Mouse (Mus musculus): Measurements from ENCODE around the gene Cacna1d. TPM values are rescaled to one million over a fixed set of nuclear protein-coding genes. Genes with fewer than 3 reads are reported as not detected.

Cacna1d gene
- polyA plus RNA-seq, 1 experiment from 2014 or later = 4.3 TPM

DNA sequence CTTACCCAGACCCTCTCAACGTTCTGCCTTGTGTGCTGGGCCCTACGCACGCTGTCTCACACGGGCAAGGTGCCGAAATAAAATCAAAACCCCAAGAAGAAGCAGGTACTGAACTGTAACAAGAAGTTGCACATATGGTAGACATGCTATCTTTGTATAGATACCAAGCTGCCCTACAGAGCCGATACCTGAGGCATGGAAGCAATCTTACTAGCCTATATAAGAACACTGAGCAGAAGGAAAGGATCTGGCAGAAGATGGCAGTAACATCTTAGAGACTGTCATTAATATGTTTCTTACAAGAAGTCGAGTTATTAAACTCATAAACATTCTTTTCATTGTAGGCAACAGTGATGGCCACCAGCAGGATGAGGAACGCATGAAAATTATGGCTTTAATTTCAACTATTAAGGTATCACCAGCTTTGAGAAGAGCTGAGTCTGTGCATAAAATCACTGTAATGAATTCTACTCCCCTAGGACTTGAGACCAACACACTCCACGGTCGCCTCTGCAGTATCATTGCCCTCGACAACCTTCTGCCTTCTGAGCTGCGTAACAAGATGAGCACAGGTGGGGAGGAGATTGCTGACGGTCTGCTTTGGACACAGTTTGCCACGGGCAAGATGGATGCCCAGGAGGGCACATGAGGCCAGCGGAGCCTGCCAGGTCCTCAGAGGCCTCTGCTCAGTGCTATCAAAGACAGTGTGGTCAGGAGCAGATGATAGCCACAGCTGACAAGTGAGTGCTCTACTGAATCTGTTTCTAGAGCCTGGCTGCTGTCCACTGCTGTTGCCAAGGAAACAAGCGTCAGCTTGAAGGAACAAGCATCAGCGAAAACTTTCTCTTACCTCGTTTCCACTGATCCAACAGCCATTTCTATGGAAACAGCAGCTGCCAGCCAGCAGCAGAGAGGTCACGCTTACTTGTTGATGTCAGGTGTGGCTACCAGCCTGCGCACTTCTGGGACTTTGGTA lies 327.2 kb downstream of the Cacna1d start:
- H3K27ac ChIP-seq (ENCODE audit: low read depth, low read length) = no peak overlapping the region
- ATAC-seq = no peak; the same call in 1 of the 2 replicates

DNA sequence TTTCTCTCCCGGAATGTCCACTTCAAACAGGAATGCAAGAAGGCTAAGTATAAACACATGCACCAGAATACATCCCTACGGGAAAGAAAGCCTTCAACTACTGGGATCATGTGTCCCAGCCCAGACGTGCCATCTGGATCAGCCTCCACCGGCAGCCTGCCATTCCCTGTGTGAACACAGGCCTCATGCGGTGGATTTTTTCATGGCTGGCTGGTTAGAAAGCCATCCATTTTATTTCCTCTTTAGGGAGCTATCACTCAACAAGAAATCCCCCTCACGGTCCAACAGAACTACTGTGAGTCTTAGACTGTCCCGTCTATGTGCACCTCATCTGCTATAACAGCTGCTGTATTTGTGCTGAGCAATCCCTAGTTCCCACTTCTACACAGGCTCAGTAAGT lies 343.5 kb downstream of the Cacna1d start:
- no peak overlapping the region for H3K4me3 ChIP-seq (ENCODE audit: low read depth, low read length)
- ATAC-seq (no peak), DNase-seq (ENCODE audit: low spot score) (peak; percentile 42)
- no peak overlapping the region for H3K4me2 ChIP-seq (ENCODE audit: low read length)
- H3K9me3 ChIP-seq (replicated peaks; ENCODE audit: control insufficient read depth, low read length) = no peaks in the 10 kb centered on the region
- H3K9ac ChIP-seq (ENCODE audit: low read length) = no peak overlapping the region
- no peak overlapping the region for H3K27ac ChIP-seq (ENCODE audit: low read depth, low read length)
- WGBS = 62% methylated on average over 7 of the region's 7 CpGs
- H3K36me3 ChIP-seq (ENCODE audit: control insufficient read depth, insufficient read depth, low read length) = no peaks in the 10 kb centered on the region
- H3K27me3 ChIP-seq (replicated peaks; ENCODE audit: control insufficient read depth, insufficient read depth, low read length) = no peaks in the 10 kb centered on the region
- H3K4me1 ChIP-seq (ENCODE audit: control insufficient read depth, insufficient read depth, low read length) = no peaks in the 10 kb centered on the region

More for the DNA sequence above, 327.2 kb downstream of the Cacna1d start:
- Histone ChIP-seq H3K9ac (ENCODE audit: low read length) (no peak overlapping the region), H3K9me3 (replicated peaks; ENCODE audit: control insufficient read depth, low read length) (no peaks in the 10 kb centered on the region), H3K27me3 (replicated peaks; ENCODE audit: control insufficient read depth, insufficient read depth, low read length) (no peaks in the 10 kb centered on the region), H3K4me2 (ENCODE audit: low read length) (no peak overlapping the region), H3K4me3 (ENCODE audit: low read depth, low read length) (no peak overlapping the region), H3K4me1 (ENCODE audit: control insufficient read depth, insufficient read depth, low read length) (no peaks in the 10 kb centered on the region), H3K36me3 (ENCODE audit: control insufficient read depth, insufficient read depth, low read length) (no peaks in the 10 kb centered on the region)
- 82% methylated on average over 20 of the region's 20 CpGs for WGBS
- DNase-seq (ENCODE audit: low spot score) = peak; percentile 60

- Histone ChIP-seq H3K36me3 (ENCODE audit: control insufficient read depth, insufficient read depth, low read length) (no peaks in the 10 kb centered on the region), H3K4me1 (ENCODE audit: control insufficient read depth, insufficient read depth, low read length) (no peaks in the 10 kb centered on the region), H3K4me2 (ENCODE audit: low read length) (no peak overlapping the region), H3K4me3 (ENCODE audit: low read depth, low read length) (no peak overlapping the region), H3K9me3 (replicated peaks; ENCODE audit: control insufficient read depth, low read length) (no peaks in the 10 kb centered on the region), H3K27me3 (replicated peaks; ENCODE audit: control insufficient read depth, insufficient read depth, low read length) (no peaks in the 10 kb centered on the region), H3K9ac (ENCODE audit: low read length) (no peak overlapping the region), H3K27ac (ENCODE audit: low read depth, low read length) (no peak overlapping the region)
- 67% methylated on average over 11 of the region's 11 CpGs for WGBS
- ATAC-seq = no peak
- DNase-seq (ENCODE audit: low spot score) = no peak
Measured at GRCm38 (mm10) chr14:30138379-30138964, 352.8 kb downstream of the Cacna1d start.

GRCm38 (mm10) chr14:30137961-30138360 lies 353.3 kb downstream of the Cacna1d start:
- no peaks in the 10 kb centered on the region for H3K27me3 ChIP-seq (replicated peaks; ENCODE audit: control insufficient read depth, insufficient read depth, low read length)
- WGBS = 90% methylated on average over 3 of the region's 3 CpGs
- H3K4me2 ChIP-seq (ENCODE audit: low read length) = no peak overlapping the region
- H3K4me3 ChIP-seq (ENCODE audit: low read depth, low read length) = no peak overlapping the region
- no peak overlapping the region for H3K27ac ChIP-seq (ENCODE audit: low read depth, low read length)
- ATAC-seq (no peak), DNase-seq (ENCODE audit: low spot score) (no peak)
- H3K9me3 ChIP-seq (replicated peaks; ENCODE audit: control insufficient read depth, low read length) = no peaks in the 10 kb centered on the region
- no peak overlapping the region for H3K9ac ChIP-seq (ENCODE audit: low read length)
- no peaks in the 10 kb centered on the region for H3K4me1 ChIP-seq (ENCODE audit: control insufficient read depth, insufficient read depth, low read length)
- H3K36me3 ChIP-seq (ENCODE audit: control insufficient read depth, insufficient read depth, low read length) = no peaks in the 10 kb centered on the region

DNA sequence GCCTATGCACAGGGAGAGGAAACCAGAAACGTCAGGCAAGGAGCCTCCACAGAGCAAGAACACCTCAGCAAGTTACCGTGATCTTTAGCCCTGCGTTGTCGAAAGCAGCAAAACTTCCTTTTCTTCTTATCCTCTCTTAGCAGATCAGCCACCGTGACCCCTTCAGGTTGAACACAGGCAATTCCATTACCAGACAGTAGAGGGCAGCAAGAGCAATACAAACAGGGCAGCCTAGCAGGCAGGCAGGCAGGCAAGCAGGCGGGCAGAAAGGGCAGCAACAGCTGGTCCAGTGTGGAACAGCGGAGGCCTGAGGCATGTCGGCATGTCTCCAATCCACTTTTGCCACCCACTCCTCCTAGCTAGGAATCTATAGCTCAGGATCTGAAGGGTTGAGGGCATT lies 354.3 kb downstream of the Cacna1d start:
- no peak overlapping the region for H3K4me3 ChIP-seq (ENCODE audit: low read depth, low read length)
- DNase-seq (ENCODE audit: low spot score) (peak; percentile 90), ATAC-seq (peak; percentile 81)
- H3K27me3 ChIP-seq (replicated peaks; ENCODE audit: control insufficient read depth, insufficient read depth, low read length) = no peaks in the 10 kb centered on the region
- no peaks in the 10 kb centered on the region for H3K36me3 ChIP-seq (ENCODE audit: control insufficient read depth, insufficient read depth, low read length)
- H3K27ac ChIP-seq (ENCODE audit: low read depth, low read length) = no peak overlapping the region
- no peak overlapping the region for H3K4me2 ChIP-seq (ENCODE audit: low read length)
- 10% methylated on average over 8 of the region's 8 CpGs for WGBS
- no peaks in the 10 kb centered on the region for H3K9me3 ChIP-seq (replicated peaks; ENCODE audit: control insufficient read depth, low read length)
- H3K9ac ChIP-seq (ENCODE audit: low read length) = no peak overlapping the region
- no peaks in the 10 kb centered on the region for H3K4me1 ChIP-seq (ENCODE audit: control insufficient read depth, insufficient read depth, low read length)

DNA sequence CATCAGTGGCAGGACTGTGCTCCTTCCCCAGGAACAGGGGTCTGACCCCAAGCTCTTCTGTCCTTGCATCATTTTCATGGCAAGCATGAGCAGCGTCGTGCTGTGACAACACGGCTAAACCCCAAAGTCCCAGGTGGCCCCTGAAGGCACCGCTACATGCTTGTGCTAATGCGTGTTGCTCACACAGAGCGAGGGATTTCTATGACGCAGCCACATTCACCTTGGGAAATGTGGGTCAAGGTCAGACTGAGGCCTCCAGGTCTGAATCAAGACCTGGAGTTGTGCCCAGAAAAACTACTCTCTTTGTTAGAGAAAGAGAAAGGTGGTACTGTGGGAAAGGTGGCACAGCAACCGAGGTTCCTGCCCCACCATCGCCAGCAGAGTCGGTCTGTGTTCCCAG lies 355.9 kb downstream of the Cacna1d start:
- no peak overlapping the region for H3K27ac ChIP-seq (ENCODE audit: low read depth, low read length)
- H3K27me3 ChIP-seq (replicated peaks; ENCODE audit: control insufficient read depth, insufficient read depth, low read length) = no peaks in the 10 kb centered on the region
- no peak overlapping the region for H3K4me3 ChIP-seq (ENCODE audit: low read depth, low read length)
- H3K36me3 ChIP-seq (ENCODE audit: control insufficient read depth, insufficient read depth, low read length) = no peaks in the 10 kb centered on the region
- H3K4me1 ChIP-seq (ENCODE audit: control insufficient read depth, insufficient read depth, low read length) = no peaks in the 10 kb centered on the region
- H3K9ac ChIP-seq (ENCODE audit: low read length) = no peak overlapping the region
- 84% methylated on average over 10 of the region's 10 CpGs for WGBS
- H3K4me2 ChIP-seq (ENCODE audit: low read length) = no peak overlapping the region
- H3K9me3 ChIP-seq (replicated peaks; ENCODE audit: control insufficient read depth, low read length) = no peaks in the 10 kb centered on the region
- DNase-seq (ENCODE audit: low spot score) (no peak), ATAC-seq (no peak)

GRCm38 (mm10) chr14:30133684-30134083 lies 357.6 kb downstream of the Cacna1d start:
- Histone ChIP-seq H3K9ac (ENCODE audit: low read length) (no peak overlapping the region), H3K27ac (ENCODE audit: low read depth, low read length) (no peak overlapping the region), H3K4me2 (ENCODE audit: low read length) (no peak overlapping the region), H3K36me3 (ENCODE audit: control insufficient read depth, insufficient read depth, low read length) (no peaks in the 10 kb centered on the region), H3K4me1 (ENCODE audit: control insufficient read depth, insufficient read depth, low read length) (no peaks in the 10 kb centered on the region), H3K4me3 (ENCODE audit: low read depth, low read length) (no peak overlapping the region), H3K27me3 (replicated peaks; ENCODE audit: control insufficient read depth, insufficient read depth, low read length) (no peaks in the 10 kb centered on the region), H3K9me3 (replicated peaks; ENCODE audit: control insufficient read depth, low read length) (no peaks in the 10 kb centered on the region)
- no peak for ATAC-seq
- 42% methylated on average over 3 of the region's 3 CpGs for WGBS
- no peak for DNase-seq (ENCODE audit: low spot score)

GRCm38 (mm10) chr14:30131256-30131655 lies 360.0 kb downstream of the Cacna1d start:
- Histone ChIP-seq H3K4me3 (ENCODE audit: low read depth, low read length) (no peak overlapping the region), H3K4me1 (ENCODE audit: control insufficient read depth, insufficient read depth, low read length) (no peaks in the 10 kb centered on the region), H3K27ac (ENCODE audit: low read depth, low read length) (no peak overlapping the region), H3K9me3 (replicated peaks; ENCODE audit: control insufficient read depth, low read length) (no peaks in the 10 kb centered on the region), H3K4me2 (ENCODE audit: low read length) (no peak overlapping the region), H3K36me3 (ENCODE audit: control insufficient read depth, insufficient read depth, low read length) (no peaks in the 10 kb centered on the region), H3K27me3 (replicated peaks; ENCODE audit: control insufficient read depth, insufficient read depth, low read length) (no peaks in the 10 kb centered on the region), H3K9ac (ENCODE audit: low read length) (no peak overlapping the region)
- 2% methylated on average over 3 of the region's 3 CpGs for WGBS
- ATAC-seq (no peak), DNase-seq (ENCODE audit: low spot score) (no peak)

DNA sequence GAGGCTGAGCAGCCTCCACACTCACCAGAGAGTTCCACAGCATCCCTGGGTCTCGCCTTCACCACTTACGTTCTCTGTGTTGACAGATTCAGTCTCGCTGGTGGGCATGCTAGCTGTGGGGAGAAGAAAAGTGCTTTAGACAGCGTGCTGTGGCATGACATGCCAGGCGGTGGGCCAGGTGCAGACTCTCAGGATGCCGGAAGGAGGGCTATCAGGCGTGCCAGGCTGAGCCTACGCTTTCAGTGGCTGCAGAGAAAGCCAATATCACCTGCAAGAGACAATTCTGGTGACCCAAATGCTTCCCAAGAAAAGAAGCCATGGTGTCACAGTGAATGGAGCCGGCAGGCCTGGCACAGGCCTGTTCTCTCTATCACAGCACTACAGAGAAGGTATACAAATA lies 361.2 kb downstream of the Cacna1d start:
- ATAC-seq (no peak), DNase-seq (ENCODE audit: low spot score) (no peak)
- H3K27ac ChIP-seq (ENCODE audit: low read depth, low read length) = no peak overlapping the region
- no peaks in the 10 kb centered on the region for H3K9me3 ChIP-seq (replicated peaks; ENCODE audit: control insufficient read depth, low read length)
- no peak overlapping the region for H3K4me3 ChIP-seq (ENCODE audit: low read depth, low read length)
- H3K36me3 ChIP-seq (ENCODE audit: control insufficient read depth, insufficient read depth, low read length) = no peaks in the 10 kb centered on the region
- 93% methylated on average over 9 of the region's 9 CpGs for WGBS
- H3K9ac ChIP-seq (ENCODE audit: low read length) = no peak overlapping the region
- no peaks in the 10 kb centered on the region for H3K4me1 ChIP-seq (ENCODE audit: control insufficient read depth, insufficient read depth, low read length)
- no peak overlapping the region for H3K4me2 ChIP-seq (ENCODE audit: low read length)
- no peaks in the 10 kb centered on the region for H3K27me3 ChIP-seq (replicated peaks; ENCODE audit: control insufficient read depth, insufficient read depth, low read length)
